Mouse (Mus musculus) ovary, postnatal 10 days (tissue): ENCODE measurements around the gene Tldc2.

Experiments
- DNase-seq: peaks from one replicate; pipeline ENCODE4 v3.0.0; 2022; ENCODE audit warnings: low spot score

Tldc2 gene

GRCm38 (mm10) chr2:157078793-157079700 lies 7.8 kb upstream of the Tldc2 start, which contains the start of gene Soga1:
TSS of gene Soga1 (minus strand) at chr2:157079254.
- DNase-seq = peak; percentile 80

- no peak for DNase-seq
Measured at GRCm38 (mm10) chr2:157079701-157080180, 7.1 kb upstream of the Tldc2 start.

GRCm38 (mm10) chr2:157081331-157081730 lies 5.5 kb upstream of the Tldc2 start:
- DNase-seq = no peak

- DNase-seq = no peak
Measured at GRCm38 (mm10) chr2:157081960-157082359, 4.9 kb upstream of the Tldc2 start.

- no peak for DNase-seq
Measured at GRCm38 (mm10) chr2:157084831-157085585, 1.8 kb upstream of the Tldc2 start.

- no peak for DNase-seq
Measured at GRCm38 (mm10) chr2:157087536-157088317, 872 bp downstream of the Tldc2 start.

GRCm38 (mm10) chr2:157092024-157092423 lies 5.2 kb downstream of the Tldc2 start:
- DNase-seq = no peak

- peak; percentile 55 for DNase-seq
Measured at GRCm38 (mm10) chr2:157095005-157095755, 8.3 kb downstream of the Tldc2 start.

GRCm38 (mm10) chr2:157099532-157100318 lies 12.9 kb downstream of the Tldc2 start:
- DNase-seq = no peak

- no peak for DNase-seq
Measured at GRCm38 (mm10) chr2:157100319-157100605, 13.4 kb downstream of the Tldc2 start.

GRCm38 (mm10) chr2:157101650-157102049 lies 14.8 kb downstream of the Tldc2 start:
- no peak for DNase-seq

GRCm38 (mm10) chr2:157102256-157102655 lies 15.4 kb downstream of the Tldc2 start:
- DNase-seq = no peak

GRCm38 (mm10) chr2:157104454-157104853 lies 17.6 kb downstream of the Tldc2 start:
- no peak for DNase-seq

GRCm38 (mm10) chr2:157108236-157108635 lies 21.4 kb downstream of the Tldc2 start:
- no peak for DNase-seq

- DNase-seq = no peak
Measured at GRCm38 (mm10) chr2:157116964-157117363, 30.1 kb downstream of the Tldc2 start.

GRCm38 (mm10) chr2:157118556-157118955 lies 31.7 kb downstream of the Tldc2 start:
- no peak for DNase-seq

GRCm38 (mm10) chr2:157119075-157119474 lies 32.2 kb downstream of the Tldc2 start:
- no peak for DNase-seq

GRCm38 (mm10) chr2:157121766-157122165 lies 34.9 kb downstream of the Tldc2 start:
- no peak for DNase-seq

- no peak for DNase-seq
Measured at GRCm38 (mm10) chr2:157125246-157125645, 38.4 kb downstream of the Tldc2 start.

GRCm38 (mm10) chr2:157127370-157127769 lies 40.5 kb downstream of the Tldc2 start:
- DNase-seq = no peak

GRCm38 (mm10) chr2:157128072-157128471 lies 41.2 kb downstream of the Tldc2 start:
- DNase-seq = no peak
